ENCODE assay signal across 18 mouse cellular contexts in the genomic region with DNA sequence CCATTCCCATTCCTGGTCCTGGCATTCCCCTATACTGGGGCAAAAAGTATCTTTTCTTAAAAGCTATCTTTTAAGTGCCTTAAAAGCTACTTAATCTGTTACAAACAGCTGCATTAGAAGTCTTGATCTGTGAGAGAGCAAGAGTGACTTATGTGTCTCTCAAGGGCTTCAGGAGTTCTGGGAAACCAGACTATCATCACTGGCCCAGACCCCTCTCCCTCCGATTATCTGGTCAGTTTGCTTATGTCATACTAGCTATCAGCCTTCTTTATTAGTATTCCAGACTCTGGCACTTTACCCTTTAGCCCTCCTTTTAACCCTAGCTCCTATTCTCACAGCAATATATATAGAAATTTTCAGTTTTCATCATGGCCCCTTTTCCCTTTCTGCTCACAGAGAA.
"Had no signal": no experiment of that assay in that cellular context is flagged by ENCODE, and none has a peak within 500 bp of the region (broad histone marks: within the 10 kb centered on the region; RNA-seq: fewer than 3 reads in every experiment).

No protein-coding gene starts in this region.

- H3K9me3 ChIP-seq: limb, embryonic 10.5 days; limb, embryonic 13.5 days; midbrain, embryonic 12.5 days; midbrain, embryonic 15.5 days; neural tube, embryonic 12.5 days; neural tube, embryonic 15.5 days; stomach, embryonic 15.5 days had no signal

- H3K4me1 ChIP-seq: limb, embryonic 10.5 days; limb, embryonic 13.5 days; midbrain, embryonic 12.5 days; midbrain, embryonic 15.5 days; neural tube, embryonic 12.5 days had no signal

- H3K27ac ChIP-seq: limb, embryonic 10.5 days; limb, embryonic 13.5 days; midbrain, embryonic 12.5 days; midbrain, embryonic 15.5 days; neural tube, embryonic 12.5 days; neural tube, embryonic 15.5 days; stomach, embryonic 15.5 days had no signal

- H3K27me3 ChIP-seq: limb, embryonic 13.5 days; midbrain, embryonic 12.5 days; midbrain, embryonic 15.5 days; neural tube, embryonic 12.5 days; neural tube, embryonic 15.5 days; stomach, embryonic 15.5 days had no signal

- H3K4me3 ChIP-seq: limb, embryonic 10.5 days; limb, embryonic 13.5 days; midbrain, embryonic 12.5 days; midbrain, embryonic 15.5 days; neural tube, embryonic 12.5 days; neural tube, embryonic 15.5 days; stomach, embryonic 15.5 days had no signal

- H3K9ac ChIP-seq: limb, embryonic 13.5 days; midbrain, embryonic 12.5 days; midbrain, embryonic 15.5 days; neural tube, embryonic 12.5 days; neural tube, embryonic 15.5 days; stomach, embryonic 15.5 days had no signal

- H3K36me3 ChIP-seq: limb, embryonic 10.5 days; limb, embryonic 13.5 days; midbrain, embryonic 12.5 days; midbrain, embryonic 15.5 days; neural tube, embryonic 12.5 days; neural tube, embryonic 15.5 days; stomach, embryonic 15.5 days had no signal

- ATAC-seq: intestine, postnatal 0 days; midbrain, embryonic 15.5 days had no signal

- H3K4me2 ChIP-seq: limb, embryonic 13.5 days; midbrain, embryonic 12.5 days; midbrain, embryonic 15.5 days; neural tube, embryonic 12.5 days; neural tube, embryonic 15.5 days; stomach, embryonic 15.5 days had no signal

- DNase-seq: kidney, adult 2 months; kidney, postnatal 10 days; kidney, postnatal 4 days; lung, adult 2 months; lung, postnatal 14 days; lung, postnatal 4 days; right cerebral cortex, adult 18-20 months; right cerebral cortex, postnatal 14 days; right cerebral cortex, postnatal 4 days; thymus, postnatal 25 days had no signal
